Mouse (Mus musculus): Measurements from ENCODE around the gene Tnnt3.

- TF ChIP-seq CTCF (IDR thresholded peaks at IDR 0.05): peak; percentile 29; the same call in 1 of the 2 replicates
- TF ChIP-seq EP300 (IDR thresholded peaks at IDR 0.05): no peak
These were observed 54.2 kb downstream of the Tnnt3 start for GRCm38 (mm10) chr7:142552591-142553416.
